Mouse (Mus musculus): ENCODE measurements around the gene Met.

Gene Met

DNA sequence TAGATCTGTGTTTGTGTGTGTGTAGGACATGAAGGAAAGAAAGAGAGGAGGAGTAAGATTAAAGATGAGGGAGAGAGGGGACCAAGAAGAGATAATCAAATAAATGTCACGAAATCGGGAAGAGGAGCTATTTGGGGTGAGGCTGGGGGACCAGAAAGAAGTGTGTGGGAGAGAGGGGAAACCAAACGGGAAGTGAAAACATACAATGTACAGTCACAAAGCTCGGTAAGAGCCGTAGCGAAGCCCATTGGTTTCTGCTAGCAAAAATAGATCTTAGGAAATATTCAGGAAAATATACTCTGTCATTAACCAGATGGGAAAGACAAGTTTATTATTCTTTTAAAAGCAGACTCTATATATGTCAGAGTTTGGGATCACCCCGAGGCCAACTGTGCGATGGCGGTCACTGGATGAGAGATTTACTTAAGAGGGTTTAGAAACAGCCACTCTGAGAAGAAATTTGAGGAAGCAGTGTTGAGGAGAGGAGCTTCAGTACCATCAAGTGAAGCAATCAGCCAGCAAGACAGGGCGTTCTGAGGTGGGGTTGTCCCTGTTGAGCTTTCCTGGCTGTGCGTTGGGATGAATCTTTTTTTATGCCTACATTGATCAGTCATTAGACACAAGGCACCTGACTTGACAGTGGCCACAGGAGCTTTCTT, 147.9 kb downstream of the Met start:
- DNase-seq (ENCODE audit: low read depth), result no peak

DNA sequence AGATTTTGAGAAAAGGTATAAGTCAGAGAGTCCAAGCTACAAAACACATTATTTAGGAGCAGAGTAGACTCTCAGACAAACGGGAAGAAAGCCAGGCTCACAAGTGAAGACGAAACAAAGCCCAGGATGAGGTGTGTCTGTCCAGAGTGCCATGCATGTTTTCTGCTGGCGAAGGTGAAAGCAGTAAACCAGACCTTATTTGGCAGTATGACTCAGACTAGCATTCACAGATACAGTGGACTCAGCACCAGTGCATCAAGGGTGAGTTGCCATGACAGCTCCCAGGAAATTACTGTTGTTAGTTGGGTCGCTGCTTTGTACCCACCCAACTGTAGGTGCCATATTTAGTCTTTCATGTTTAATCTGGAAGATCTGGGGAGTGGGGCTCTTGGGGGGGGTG, 149.1 kb downstream of the Met start:
- DNase-seq (ENCODE audit: low read depth), result no peak

DNA sequence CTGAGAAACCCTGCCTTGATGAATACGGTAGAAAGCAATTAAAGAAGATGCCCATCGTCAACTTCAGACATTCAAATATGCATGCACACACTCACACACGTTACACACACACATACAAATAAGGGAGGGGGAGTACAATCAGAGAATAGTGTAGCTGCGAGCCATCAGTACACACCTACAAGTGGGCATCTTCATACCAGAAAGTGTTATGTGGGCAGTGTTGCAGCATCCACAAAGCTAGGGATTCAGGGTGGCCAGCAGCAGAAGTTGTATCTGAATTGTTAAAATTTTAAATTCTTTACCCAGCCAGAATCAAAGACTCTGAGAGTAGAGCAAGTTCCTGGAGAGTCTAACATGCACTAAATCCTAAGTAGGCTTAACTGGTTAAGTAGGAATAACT, 157.2 kb downstream of the Met start:
- DNase-seq (ENCODE audit: low read depth), result no peak

DNA sequence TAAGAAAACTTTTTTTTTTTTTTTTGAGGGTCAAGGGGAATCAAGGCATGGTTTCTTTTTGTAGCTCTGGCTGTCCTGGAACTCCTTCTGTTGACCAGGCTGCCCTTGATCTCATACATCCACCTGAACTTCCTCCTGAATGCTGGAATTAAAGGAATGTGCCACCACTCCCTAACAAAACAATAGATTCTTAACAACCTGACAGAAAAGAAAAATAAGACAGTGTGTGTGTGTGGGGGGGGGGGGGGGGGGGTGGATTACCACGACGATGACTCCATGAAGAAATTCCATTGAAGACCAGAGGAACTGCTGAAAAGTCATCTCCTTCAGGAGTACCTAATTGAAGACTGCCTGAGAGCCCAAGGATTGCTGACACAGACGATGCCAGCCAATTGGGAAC, 157.8 kb downstream of the Met start:
- DNase-seq (ENCODE audit: low read depth), result no peak

Data from c-Kit-positive CD71-negative TER-119-negative erythroid progenitor cells, embryonic 14.5 days (primary cell).